In genomic region chr8:124617266-124617869, GRCm38 (mm10) we compare ENCODE assay signal across 7 mouse cellular contexts. TPM values are rescaled to one million over a fixed set of nuclear protein-coding genes. Genes with fewer than 3 reads are reported as not detected.
A peak's percentile ranks its signal among the peaks of the same experiment; 100 is the strongest.
DNase-seq lines count a peak whose midpoint lies in the region; ATAC-seq and TF ChIP-seq lines count a peak whose summit lies in the region.

No protein-coding gene starts in this region.

- H3K27me3 ChIP-seq in intestine, postnatal 0 days (replicated peaks; ENCODE audit: control insufficient read depth, insufficient read depth, low read length) = 0 out of 2 replicates have a peak, but pooled peaks cover 5% of the 10 kb centered on the region
- H3K27me3 ChIP-seq in midbrain, embryonic 10.5 days (ENCODE audit: low read depth, poor library complexity, severe bottlenecking) = peaks cover 18% of the 10 kb centered on the region

- H3K4me1 ChIP-seq in intestine, postnatal 0 days (replicated peaks; ENCODE audit: control insufficient read depth, insufficient read depth, low read length) = peaks cover 4% of the 10 kb centered on the region; the same call in 1 of the 2 replicates
- peaks cover 10% of the 10 kb centered on the region for H3K4me1 ChIP-seq in midbrain, embryonic 10.5 days

- no peaks in the 10 kb centered on the region for H3K9me3 ChIP-seq in intestine, postnatal 0 days (ENCODE audit: control insufficient read depth)
- H3K9me3 ChIP-seq in midbrain, embryonic 10.5 days (replicated peaks) = no peaks in the 10 kb centered on the region

- no peak overlapping the region for H3K27ac ChIP-seq in intestine, postnatal 0 days (ENCODE audit: low read depth, low read length)
- peak overlapping the region; percentile 59; the same call in 1 of the 2 replicates for H3K27ac ChIP-seq in midbrain, embryonic 10.5 days (replicated peaks)

- peak; percentile 86 for DNase-seq in adrenal gland, postnatal 10 days
- DNase-seq in embryo, embryonic 9.5 days (ENCODE audit: extremely low spot score) = peak; percentile 73
- DNase-seq in left cerebral cortex, postnatal 36 days (ENCODE audit: low spot score in 2 of 2) = peak; percentile 80 to 87
- peak; percentile 78 for DNase-seq in midbrain, embryonic 10.5 days (ENCODE audit: low spot score)
- DNase-seq in right cerebral cortex, postnatal 36 days (ENCODE audit: low spot score in 2 of 2) = peak; percentile 66 to 71

- peak overlapping the region; percentile 26; the same call in 1 of the 2 replicates for H3K4me3 ChIP-seq in intestine, postnatal 0 days (ENCODE audit: low read depth, low read length)
- peak overlapping the region; percentile 51 for H3K4me3 ChIP-seq in midbrain, embryonic 10.5 days

- ATAC-seq in granulocyte monocyte progenitor cell, adult 5-6 weeks (replicated peaks; ENCODE audit: poor library complexity, severe bottlenecking) = peak; percentile 76
- ATAC-seq in intestine, postnatal 0 days = peak; percentile 54; the same call in 1 of the 2 replicates

- intact Hi-C loops in left cerebral cortex, postnatal 36 days (cut with DNase I) = loop anchor here (1.0 to 5.0 kb wide), 2 partner anchors 45 to 60 kb away; partner anchors contain the start of gene 2310022B05Rik

- 8% methylated on average over 17 of the region's 17 CpGs for WGBS in intestine, postnatal 0 days
- 15% methylated on average over 17 of the region's 17 CpGs for WGBS in midbrain, embryonic 10.5 days

- H3K9ac ChIP-seq in intestine, postnatal 0 days (ENCODE audit: low read depth, low read length) = 0 out of 2 replicates have a peak overlapping the region, but pooled peaks have one; percentile 8

- peak; percentile 92 for TF ChIP-seq CTCF in intestine, postnatal 0 days (IDR thresholded peaks at IDR 0.05; ENCODE audit: low read depth)

- H3K36me3 ChIP-seq in intestine, postnatal 0 days (ENCODE audit: control insufficient read depth, insufficient read depth) = no peaks in the 10 kb centered on the region
- no peaks in the 10 kb centered on the region for H3K36me3 ChIP-seq in midbrain, embryonic 10.5 days

- peak overlapping the region; percentile 65 for H3K4me2 ChIP-seq in intestine, postnatal 0 days (replicated peaks; ENCODE audit: low read depth)

RNA-seq across cellular contexts. Expression of gene Capn9, which starts 41.5 kb away (rescaled TPM):
- under 1 TPM in 1 of 2 experiments, not detected in 1; 0.18 TPM for total RNA-seq in adrenal gland, postnatal 10 days (2021)
- total RNA-seq in granulocyte monocyte progenitor cell, adult 5-6 weeks (2014; fragmentation: Nextera tagmentation) = not detected in 2 replicates
- not detected in 2 replicates for total RNA-seq in granulocyte monocyte progenitor cell, adult 5-6 weeks (2017)
- polyA plus RNA-seq in intestine, postnatal 0 days (2015; fragmentation: Nextera tagmentation; extraction: Ambion mirVana) = 2.0 and 2.7 TPM in 2 replicates
- total RNA-seq in left cerebral cortex, postnatal 36 days (2021) = under 1 TPM in 1 of 2 experiments, not detected in 1; 0.12 TPM
- not detected in 2 replicates for polyA plus RNA-seq in midbrain, embryonic 10.5 days (2016; fragmentation: Nextera tagmentation; extraction: Ambion mirVana)

RNA-seq across cellular contexts. Expression of gene 2310022B05Rik, which starts 45.8 kb away (rescaled TPM):
- 10 to 100 TPM; 42.5 to 43.2 TPM for total RNA-seq in adrenal gland, postnatal 10 days (2021)
- 9.6 and 10.7 TPM in 2 replicates for total RNA-seq in granulocyte monocyte progenitor cell, adult 5-6 weeks (2014; fragmentation: Nextera tagmentation)
- total RNA-seq in granulocyte monocyte progenitor cell, adult 5-6 weeks (2017) = 1.2 and 1.4 TPM in 2 replicates
- 22.1 and 22.6 TPM in 2 replicates for polyA plus RNA-seq in intestine, postnatal 0 days (2015; fragmentation: Nextera tagmentation; extraction: Ambion mirVana)
- total RNA-seq in left cerebral cortex, postnatal 36 days (2021) = 10 to 100 TPM; 52.3 to 58.1 TPM
- 17.5 and 17.7 TPM in 2 replicates for polyA plus RNA-seq in midbrain, embryonic 10.5 days (2016; fragmentation: Nextera tagmentation; extraction: Ambion mirVana)

RNA-seq across cellular contexts. Expression of gene Agt, which starts 47.9 kb away (rescaled TPM):
- total RNA-seq in adrenal gland, postnatal 10 days (2021) = 100 to 1,000 TPM; 124 to 320 TPM
- total RNA-seq in granulocyte monocyte progenitor cell, adult 5-6 weeks (2014; fragmentation: Nextera tagmentation) = not detected in 2 replicates
- not detected in 2 replicates for total RNA-seq in granulocyte monocyte progenitor cell, adult 5-6 weeks (2017)
- 11.3 and 11.8 TPM in 2 replicates for polyA plus RNA-seq in intestine, postnatal 0 days (2015; fragmentation: Nextera tagmentation; extraction: Ambion mirVana)
- total RNA-seq in left cerebral cortex, postnatal 36 days (2021) = 10 to 100 TPM; 10.6 to 19.5 TPM
- not detected in 2 replicates for polyA plus RNA-seq in midbrain, embryonic 10.5 days (2016; fragmentation: Nextera tagmentation; extraction: Ambion mirVana)

Comparison
In these comparisons a context has a peak if more than half of its experiments do, and no peak if none do; other contexts are left out.
1. RNA of gene Agt, which starts 47.9 kb away (total RNA-seq): 124 to 320 TPM in adrenal gland, postnatal 10 days and 10.6 to 19.5 TPM in left cerebral cortex, postnatal 36 days; not detected in granulocyte monocyte progenitor cell, adult 5-6 weeks; every median in the first group is over 10 times any median in the second.
2. Peak in every context shown above with its lines, with median percentiles within 50 percentile points of each other: DNase-seq.